Mouse (Mus musculus) MEL-GATA-1-ER (cell line): ENCODE measurements around the gene 1600012H06Rik.
"Not testable (repeated sequence)": the region's sequence is repeated elsewhere in the genome, so short reads cannot be mapped to it uniquely, and the experiment has no call there.

Experiments used
- DNase-seq: peaks from one replicate; pipeline ENCODE4 v3.0.0-alpha.2; 2012; ENCODE audit warnings: low read depth; ENCODE audit errors: extremely low read depth

The 1600012H06Rik gene

DNA sequence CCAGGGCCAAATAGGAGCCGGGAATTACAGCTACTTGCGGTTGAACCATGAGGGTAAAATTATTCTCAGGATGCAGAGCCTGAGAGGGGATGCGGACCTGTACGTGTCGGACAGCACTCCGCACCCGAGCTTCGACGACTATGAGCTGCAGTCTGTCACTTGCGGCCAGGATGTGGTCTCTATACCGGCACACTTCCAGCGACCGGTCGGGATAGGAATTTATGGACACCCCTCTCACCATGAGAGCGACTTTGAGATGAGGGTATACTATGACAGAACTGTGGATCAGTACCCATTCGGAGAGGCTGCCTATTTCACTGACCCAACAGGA lies 710 bp downstream of the 1600012H06Rik start:
- no peak for DNase-seq

DNA sequence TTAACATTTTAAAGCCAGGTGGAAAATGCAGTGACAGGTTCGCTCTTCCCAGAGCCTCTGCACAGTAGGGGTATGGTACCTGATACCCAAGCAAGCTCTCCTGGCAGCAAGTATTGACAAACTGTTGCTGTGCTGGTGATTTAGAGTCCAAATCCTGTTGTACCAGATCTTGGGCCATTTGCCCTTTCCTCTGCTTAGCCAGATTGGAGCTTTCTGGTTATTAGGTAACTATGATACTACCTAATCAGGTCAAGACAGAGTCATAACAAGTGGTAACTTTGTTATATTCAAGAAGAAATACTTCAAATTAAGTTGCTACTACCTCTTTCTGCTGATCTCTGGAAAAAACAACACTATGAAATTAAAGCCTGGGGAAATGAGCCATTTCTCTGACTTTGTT lies 1.6 kb downstream of the 1600012H06Rik start:
- no peak for DNase-seq

DNA sequence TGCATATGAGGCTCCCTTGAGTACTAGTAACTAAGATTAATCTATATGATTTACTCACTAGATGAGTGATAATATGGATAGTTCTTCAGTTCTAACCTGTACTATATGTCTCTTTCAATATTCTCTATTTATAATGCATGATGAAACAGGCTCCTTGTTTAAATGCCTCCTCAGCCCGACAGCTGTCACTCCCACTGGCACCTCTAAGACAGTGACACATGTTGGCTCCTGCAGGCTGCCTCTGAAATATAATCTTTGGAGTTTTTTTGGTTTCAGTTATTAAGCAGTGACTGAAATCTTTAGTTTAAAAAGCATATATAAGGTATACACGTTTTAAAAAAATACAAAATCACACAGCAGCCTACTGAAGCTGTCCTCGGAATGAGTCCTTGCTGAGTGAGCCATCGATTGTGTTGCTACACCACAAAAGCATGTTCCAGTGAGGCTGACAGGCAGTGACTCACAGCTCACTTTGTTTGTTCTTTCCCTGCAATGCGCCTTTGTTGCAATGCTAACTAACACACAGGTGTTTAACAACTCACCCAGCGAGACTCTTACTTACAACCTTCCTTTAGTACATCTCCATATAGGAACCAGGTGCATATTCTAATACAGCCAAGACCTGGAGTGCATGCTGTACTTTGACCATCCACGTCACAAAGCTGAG lies 6.3 kb downstream of the 1600012H06Rik start:
- DNase-seq, result no peak

DNA sequence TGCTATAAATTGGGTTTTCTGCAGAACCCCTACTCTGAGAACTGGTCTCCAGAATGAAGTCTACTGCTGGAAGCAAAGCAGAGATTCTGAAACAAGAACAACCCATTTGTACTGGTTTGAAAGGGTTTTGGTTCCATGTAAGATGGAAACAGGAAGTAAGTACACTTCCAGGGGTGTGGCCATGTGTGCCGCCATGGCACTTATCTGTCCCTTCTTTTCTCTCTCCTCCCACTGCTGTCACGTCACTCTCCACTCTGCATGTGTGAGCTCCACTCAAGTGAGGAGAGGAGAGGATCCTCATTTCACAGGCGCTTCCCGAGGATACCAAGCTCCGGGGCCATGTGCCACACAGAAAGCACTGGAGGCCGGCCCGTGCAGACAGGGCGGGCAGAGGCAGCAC lies 10.5 kb downstream of the 1600012H06Rik start:
- peak; percentile 91 for DNase-seq

DNA sequence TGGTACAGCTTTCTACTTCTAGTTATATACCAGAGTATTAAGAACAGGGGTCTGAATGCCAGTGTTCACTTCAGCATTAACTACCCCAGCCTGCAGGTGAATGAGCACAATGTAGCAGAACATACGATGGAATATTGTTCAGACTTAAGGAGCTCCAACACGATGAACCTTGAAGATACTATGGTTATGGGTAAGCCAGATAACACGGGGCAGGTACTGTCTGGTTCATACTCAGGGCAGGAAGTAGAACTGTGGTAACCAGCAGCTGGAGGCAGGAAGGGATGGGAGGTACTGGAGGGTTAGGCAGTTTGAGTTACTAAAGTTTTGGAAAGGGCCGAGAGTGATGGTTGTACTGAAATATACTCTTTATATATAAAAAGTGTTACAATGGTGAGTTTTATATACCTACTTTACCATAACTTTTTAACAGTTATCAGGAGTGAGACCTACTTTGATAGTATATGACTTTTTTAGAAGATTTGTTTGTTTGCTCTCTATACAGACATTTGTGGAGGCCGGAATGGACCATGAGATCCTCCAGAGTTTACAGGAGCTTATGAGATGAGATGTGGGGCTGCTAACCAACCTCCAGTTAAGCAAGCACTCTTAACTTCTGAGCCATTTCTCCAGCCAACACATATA lies 15.8 kb downstream of the 1600012H06Rik start:
- no peak for DNase-seq

DNA sequence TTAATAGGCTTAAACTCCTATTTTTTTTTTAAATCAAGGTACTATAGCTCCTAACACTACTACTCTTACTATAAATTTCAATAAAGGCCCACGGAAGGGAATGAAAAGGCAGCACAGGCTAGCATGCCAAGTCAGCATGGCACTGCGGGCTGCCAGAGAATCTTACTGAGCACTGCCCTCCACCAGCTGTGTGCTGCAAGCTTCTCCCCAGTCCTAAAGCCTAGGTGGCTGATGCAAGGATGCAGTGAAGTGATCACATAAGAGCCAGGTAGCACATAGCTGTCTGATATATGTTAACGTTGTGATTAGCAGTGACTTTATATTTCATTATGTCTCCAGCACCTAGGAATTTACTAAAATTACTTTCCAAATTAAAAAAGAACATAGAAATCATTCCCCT lies 17.0 kb downstream of the 1600012H06Rik start:
- no peak for DNase-seq

DNA sequence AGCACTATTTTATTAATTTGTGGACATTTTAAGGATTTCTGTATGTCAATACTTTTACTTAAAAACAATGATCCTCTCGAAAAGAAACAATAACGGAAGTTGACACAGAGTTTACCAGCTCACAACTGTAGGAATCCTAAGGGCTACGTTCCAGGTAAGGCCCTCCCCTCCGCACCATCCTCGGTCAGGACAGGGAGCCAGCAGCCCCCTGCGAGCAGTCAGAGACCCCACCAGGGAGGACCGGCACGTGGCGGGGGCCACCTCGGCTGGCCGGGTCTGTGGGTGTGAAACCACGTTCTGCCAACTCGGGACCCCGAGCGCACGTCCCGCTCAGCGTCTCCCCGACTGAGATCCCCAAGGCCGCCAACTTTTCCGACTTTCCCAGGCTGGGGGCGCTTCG lies 17.5 kb downstream of the 1600012H06Rik start:
- DNase-seq, result no peak

DNA sequence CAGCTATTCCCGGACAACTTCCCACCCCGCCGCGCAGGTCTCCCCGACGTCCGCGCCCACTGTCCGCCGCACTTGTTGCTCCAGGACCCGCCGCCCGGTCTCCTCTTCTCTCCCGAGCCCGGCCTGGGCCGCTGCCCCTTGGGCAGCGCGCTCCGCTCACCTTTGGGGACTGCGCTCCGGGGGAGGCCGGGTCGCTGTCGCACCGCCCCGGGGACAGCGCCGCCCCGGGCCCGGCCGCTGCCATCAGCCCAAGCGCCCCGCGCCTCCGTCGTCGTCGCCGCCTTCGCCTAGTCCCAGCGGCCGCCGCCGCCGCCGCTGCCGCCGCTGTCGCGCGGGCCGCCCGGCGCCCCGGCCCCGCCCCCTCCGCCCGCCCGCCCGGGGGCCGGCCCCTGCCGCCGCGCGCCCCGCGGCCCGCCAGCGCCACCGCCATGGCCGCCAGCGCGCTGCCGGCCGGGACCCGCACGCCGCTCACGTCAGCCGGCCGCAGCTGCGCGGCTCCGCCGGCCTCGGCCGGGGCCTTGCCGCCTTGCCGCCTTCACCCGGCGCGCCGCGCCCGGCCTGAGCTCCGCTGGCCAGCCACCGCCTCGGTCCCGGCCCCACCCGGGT lies 18.1 kb downstream of the 1600012H06Rik start, which contains the start of gene Phf10:
Gene Phf10, minus strand, starts transcription at position 323 of the 606 bp plus-strand sequence.
- DNase-seq, result not testable (repeated sequence)

DNA sequence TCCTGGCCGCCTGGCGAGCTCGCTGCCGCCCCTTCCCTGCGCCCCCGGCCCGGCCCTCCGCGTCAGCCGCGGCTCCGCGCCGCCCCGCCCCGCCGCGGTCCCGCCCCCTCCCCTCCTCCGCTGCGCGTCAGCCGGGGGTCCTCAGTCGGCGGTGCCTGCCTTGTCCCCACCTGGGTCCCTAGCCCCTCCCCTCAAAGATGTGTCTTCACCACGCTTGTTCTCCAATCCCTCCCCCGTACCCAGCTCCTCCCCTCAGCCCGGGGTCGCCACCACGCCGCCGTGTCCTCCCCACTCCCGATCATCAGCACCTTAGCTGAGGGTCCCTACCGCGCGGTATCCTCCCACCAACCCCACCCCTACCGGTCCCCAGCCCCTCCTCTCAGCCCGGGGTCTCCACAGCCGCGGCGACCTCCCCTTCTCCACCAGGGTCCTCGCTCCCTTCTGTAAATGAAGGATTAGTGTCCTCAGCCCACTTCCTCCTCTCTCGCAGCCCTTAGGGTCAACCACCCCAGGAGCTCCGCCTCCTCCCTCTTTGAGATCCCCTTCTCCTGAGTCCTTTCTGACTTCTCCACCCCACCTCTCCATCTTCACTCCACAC lies 18.7 kb downstream of the 1600012H06Rik start:
- DNase-seq, result not testable (repeated sequence)

DNA sequence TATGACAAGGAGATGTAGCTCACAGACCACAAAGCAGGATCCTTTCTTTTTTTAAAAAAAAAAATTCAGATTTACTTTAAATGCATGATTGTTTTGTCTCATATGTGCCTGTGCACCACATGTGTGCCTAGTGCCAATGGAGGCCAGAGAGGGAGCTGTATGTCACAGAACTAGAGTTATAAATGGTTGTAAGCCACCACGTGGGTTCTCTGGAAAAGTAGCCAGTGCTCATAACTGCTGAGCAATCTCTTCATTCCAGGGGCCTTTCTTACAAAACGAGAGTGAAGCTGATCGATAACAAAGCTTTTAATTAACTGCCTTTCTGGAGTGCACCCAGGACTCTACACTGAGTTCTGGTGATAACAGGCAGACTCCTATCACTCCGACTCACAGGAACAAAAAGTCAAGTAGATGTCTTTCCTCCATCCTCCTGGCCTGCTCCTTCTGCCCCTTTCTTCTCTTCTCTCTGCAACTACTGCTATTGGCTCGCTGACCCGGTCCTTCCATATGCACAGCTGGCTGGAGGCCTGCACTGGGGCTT lies 25.5 kb downstream of the 1600012H06Rik start:
- DNase-seq, result not testable (repeated sequence)

DNA sequence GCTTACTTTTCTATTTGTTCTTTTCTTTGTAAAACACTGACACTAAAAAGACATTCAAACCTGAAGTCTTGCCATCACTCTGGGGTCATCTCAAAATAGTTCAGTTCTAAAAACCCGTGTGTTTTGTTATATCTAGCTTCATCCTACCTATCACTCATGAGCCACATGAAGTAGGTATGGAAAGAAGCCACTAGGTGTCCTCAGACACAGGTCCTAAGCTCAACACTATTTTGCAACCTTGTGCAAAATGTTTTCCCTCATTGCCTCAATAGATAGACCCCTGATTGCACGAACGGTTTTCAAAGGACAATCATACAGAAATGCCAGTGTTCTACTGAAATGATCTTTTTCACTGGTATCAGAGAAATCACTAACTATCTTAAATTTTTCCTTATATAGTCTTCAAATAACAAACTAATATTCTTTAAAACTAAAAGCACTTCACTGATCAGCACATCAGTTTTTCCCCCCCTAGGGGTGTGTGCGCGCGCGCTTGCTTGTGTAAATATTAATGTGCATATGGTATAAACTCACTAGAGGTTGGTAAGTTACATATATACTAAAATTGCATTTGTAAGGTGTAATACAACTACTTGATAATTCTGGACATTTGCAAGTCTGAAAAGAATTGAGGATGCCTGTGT lies 34.9 kb downstream of the 1600012H06Rik start:
- not testable (repeated sequence) for DNase-seq

DNA sequence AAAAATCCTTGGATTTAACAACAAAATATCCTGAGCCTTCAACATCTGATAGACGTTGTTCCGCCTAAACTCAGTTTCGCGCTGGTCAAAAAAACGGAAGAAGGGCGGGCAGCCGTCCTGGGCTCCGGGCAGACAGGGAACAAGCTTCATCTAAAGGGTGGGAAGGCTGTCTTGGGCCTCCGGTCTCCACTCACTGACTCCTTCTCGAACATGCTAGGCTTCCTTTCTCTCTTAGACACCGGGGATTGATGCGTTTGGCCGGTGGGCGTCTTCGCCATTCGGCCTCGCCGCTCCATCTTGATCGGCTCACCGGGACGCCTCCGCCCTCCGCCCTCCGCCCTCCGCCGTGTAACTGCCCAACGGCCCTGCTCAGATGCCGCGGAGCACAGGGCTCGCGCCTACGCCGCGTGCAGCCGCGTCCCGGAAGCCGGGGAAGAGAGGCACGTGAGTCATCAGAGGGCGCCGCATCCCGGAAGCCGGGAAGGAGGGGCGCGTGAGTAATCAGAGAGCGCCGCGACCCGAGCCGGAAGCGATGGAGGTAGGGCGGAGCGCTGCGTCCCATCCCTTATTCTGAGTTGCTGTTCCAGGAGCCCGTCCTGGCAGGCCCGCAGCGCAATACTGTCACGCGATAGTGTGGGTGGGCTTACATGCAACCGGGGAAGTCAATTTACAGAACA lies 35.5 kb downstream of the 1600012H06Rik start, which contains the start of the genes 9030025P20Rik and Gm3417:
Gene 9030025P20Rik, plus strand, starts transcription at position 107 of the 677 bp plus-strand sequence.
Gene Gm3417, minus strand, starts transcription at position 429 of the 677 bp plus-strand sequence.
- not testable (repeated sequence) for DNase-seq

DNA sequence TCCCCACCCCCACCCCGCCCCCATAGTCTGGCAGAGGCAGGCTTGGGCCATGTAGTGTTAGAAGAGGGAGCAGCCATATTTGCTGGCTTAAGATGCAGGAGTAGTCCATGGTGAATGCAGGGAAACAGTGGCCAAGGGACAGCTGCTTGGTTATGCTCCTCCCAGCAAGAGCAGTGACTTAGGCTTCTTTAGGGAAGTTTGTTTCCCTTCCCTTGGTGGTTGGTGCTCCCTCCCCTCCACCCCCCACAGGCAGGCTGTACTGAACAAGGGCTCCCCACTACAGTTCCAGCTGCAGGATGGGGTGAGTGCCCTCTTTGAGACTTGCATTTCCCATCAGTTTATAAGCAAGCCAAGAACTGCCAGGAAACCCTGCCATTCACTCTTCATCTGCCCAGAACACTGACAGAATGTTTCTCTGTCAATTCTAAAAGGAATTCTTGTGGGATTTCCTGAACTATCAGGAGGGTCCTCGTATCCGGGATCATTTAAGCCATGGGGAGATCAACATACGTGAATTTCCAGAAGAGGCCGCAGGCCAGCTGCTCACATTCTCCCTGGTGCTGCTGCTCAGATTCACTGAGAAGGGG lies 47.2 kb downstream of the 1600012H06Rik start:
- not testable (repeated sequence) for DNase-seq

DNA sequence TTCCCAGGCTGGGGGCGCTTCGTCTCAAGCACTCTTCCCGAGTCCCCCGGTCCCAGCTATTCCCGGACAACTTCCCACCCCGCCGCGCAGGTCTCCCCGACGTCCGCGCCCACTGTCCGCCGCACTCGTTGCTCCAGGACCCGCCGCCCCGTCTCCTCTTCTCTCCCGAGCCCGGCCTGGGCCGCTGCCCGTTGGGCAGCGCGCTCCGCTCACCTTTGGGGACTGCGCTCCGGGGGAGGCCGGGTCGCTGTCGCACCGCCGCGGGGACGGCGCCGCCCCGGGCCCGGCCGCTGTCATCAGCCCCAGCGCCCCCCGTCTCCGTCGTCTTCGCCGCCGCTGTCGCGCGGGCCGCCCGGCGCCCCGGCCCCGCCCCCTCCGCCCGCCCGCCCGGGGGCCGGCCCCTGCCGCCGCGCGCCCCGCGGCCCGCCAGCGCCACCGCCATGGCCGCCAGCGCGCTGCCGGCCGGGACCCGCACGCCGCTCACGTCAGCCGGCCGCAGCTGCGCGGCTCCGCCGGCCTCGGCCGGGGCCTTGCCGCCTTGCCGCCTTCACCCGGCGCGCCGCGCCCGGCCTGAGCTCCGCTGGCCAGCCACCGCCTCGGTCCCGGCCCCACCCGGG lies 49.6 kb downstream of the 1600012H06Rik start:
- not testable (repeated sequence) for DNase-seq

DNA sequence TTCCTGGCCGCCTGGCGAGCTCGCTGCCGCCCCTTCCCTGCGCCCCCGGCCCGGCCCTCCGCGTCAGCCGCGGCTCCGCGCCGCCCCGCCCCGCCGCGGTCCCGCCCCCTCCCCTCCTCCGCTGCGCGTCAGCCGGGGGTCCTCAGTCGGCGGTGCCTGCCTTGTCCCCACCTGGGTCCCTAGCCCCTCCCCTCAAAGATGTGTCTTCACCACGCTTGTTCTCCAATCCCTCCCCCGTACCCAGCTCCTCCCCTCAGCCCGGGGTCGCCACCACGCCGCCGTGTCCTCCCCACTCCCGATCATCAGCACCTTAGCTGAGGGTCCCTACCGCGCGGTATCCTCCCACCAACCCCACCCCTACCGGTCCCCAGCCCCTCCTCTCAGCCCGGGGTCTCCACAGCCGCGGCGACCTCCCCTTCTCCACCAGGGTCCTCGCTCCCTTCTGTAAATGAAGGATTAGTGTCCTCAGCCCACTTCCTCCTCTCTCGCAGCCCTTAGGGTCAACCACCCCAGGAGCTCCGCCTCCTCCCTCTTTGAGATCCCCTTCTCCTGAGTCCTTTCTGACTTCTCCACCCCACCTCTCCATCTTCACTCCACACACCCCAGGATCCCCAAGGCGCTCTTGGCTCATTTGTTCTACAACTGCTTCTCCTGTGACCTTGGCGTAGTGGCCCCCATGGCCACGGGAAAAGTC lies 50.3 kb downstream of the 1600012H06Rik start:
- not testable (repeated sequence) for DNase-seq

DNA sequence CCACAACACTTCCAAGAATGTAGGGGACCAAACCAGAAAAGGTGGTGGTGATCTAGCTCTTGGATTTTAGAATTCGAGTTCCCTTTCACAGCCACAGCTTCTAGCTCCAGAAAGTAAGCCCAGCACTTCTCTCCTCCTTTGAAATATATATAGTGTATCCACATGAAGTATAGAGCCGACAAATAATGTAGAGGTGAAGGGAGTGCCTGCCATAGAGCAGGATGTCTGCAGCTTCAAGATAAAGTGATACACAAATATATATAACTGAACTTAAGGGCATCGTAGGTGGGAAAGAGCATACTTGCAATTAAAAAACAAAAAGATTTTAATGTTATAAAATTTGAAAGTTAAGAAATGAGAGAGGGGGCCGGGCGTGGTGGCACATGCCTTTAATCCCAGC lies 51.2 kb downstream of the 1600012H06Rik start:
- DNase-seq, result not testable (repeated sequence)

DNA sequence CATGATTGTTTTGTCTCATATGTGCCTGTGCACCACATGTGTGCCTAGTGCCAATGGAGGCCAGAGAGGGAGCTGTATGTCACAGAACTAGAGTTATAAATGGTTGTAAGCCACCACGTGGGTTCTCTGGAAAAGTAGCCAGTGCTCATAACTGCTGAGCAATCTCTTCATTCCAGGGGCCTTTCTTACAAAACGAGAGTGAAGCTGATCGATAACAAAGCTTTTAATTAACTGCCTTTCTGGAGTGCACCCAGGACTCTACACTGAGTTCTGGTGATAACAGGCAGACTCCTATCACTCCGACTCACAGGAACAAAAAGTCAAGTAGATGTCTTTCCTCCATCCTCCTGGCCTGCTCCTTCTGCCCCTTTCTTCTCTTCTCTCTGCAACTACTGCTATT lies 57.1 kb downstream of the 1600012H06Rik start:
- DNase-seq, result not testable (repeated sequence)

DNA sequence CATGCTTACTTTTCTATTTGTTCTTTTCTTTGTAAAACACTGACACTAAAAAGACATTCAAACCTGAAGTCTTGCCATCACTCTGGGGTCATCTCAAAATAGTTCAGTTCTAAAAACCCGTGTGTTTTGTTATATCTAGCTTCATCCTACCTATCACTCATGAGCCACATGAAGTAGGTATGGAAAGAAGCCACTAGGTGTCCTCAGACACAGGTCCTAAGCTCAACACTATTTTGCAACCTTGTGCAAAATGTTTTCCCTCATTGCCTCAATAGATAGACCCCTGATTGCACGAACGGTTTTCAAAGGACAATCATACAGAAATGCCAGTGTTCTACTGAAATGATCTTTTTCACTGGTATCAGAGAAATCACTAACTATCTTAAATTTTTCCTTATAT lies 66.1 kb downstream of the 1600012H06Rik start:
- not testable (repeated sequence) for DNase-seq
